Mouse (Mus musculus) hindbrain, embryonic 16.5 days (tissue): Measurements from ENCODE around the gene Cldn3. TPM values are rescaled to one million over a fixed set of nuclear protein-coding genes. Genes with fewer than 3 reads are reported as not detected.

ENCODE experiments used
- polyA plus RNA-seq: library from polyadenylated mRNA; unstranded; fragments of >200 nt; fragmentation: Nextera tagmentation; extraction: Ambion mirVana; gene quantifications from 2 replicates; pipeline ENCODE4 v1.2.1, GENCODE M21; 2015

Gene Cldn3
- polyA plus RNA-seq, 1 experiment from 2014 or later: 4.6 TPM

Other genes with a start within 250 kb of the Cldn3 start
- 25.1 and 26.7 TPM in 2 replicates for gene Eln, start 238.9 kb upstream of the Cldn3 start, polyA plus RNA-seq
- gene Tmem270, start 79.5 kb upstream of the Cldn3 start, polyA plus RNA-seq: not detected in 2 replicates
- gene Cldn13, start 70.7 kb upstream of the Cldn3 start, polyA plus RNA-seq: not detected in 2 replicates
- 5.2 and 7.0 TPM in 2 replicates for gene Mettl27, start 53.8 kb upstream of the Cldn3 start, polyA plus RNA-seq
- not detected in 2 replicates for gene Cldn4, start 39.3 kb upstream of the Cldn3 start, polyA plus RNA-seq
- gene Abhd11, start 22.9 kb downstream of the Cldn3 start, polyA plus RNA-seq: 73.3 and 82.1 TPM in 2 replicates
- gene Stx1a, start 37.3 kb downstream of the Cldn3 start, polyA plus RNA-seq: 147 and 162 TPM in 2 replicates
- gene Dnajc30, start 78.0 kb downstream of the Cldn3 start, polyA plus RNA-seq: 44.0 and 45.3 TPM in 2 replicates
- gene Bud23, start 78.7 kb downstream of the Cldn3 start, polyA plus RNA-seq: 77.0 and 81.1 TPM in 2 replicates
- gene Vps37d, start 92.1 kb downstream of the Cldn3 start, polyA plus RNA-seq: 29.4 and 29.8 TPM in 2 replicates
- gene Mlxipl, start 103.7 kb downstream of the Cldn3 start, polyA plus RNA-seq: 0.66 and 0.84 TPM in 2 replicates
- gene Tbl2, start 163.4 kb downstream of the Cldn3 start, polyA plus RNA-seq: 15.0 and 17.2 TPM in 2 replicates
- gene Bcl7b, start 182.1 kb downstream of the Cldn3 start, polyA plus RNA-seq: 35.9 and 37.9 TPM in 2 replicates
- gene Baz1b, start 201.1 kb downstream of the Cldn3 start, polyA plus RNA-seq: 20.5 and 21.6 TPM in 2 replicates